Mouse (Mus musculus) heart, adult 8-10 months (tissue): ENCODE results near the gene Bbx. TPM values are rescaled to one million over a fixed set of nuclear protein-coding genes. Genes with fewer than 3 reads are reported as not detected.

Experiments
- DNase-seq: peaks from one replicate; pipeline ENCODE4 v3.0.0; 2022; ENCODE audit warnings: low spot score
- total RNA-seq, 4 experiments: library from RNA; stranded (reverse); gene quantifications; 2 replicates each; pipeline ENCODE4 v1.2.4; 2022

Gene Bbx
- total RNA-seq, 4 experiments from 2014 or later: 13.5 to 17.4 (median 15.8) TPM

GRCm38 (mm10) chr16:50315349-50315969, 116.7 kb downstream of the Bbx start:
- DNase-seq: no peak

- no peak for DNase-seq
These were observed 120.6 kb downstream of the Bbx start for GRCm38 (mm10) chr16:50311588-50311987.

GRCm38 (mm10) chr16:50309411-50310042, 122.7 kb downstream of the Bbx start:
- peak; percentile 86 for DNase-seq

GRCm38 (mm10) chr16:50308256-50308655, 123.9 kb downstream of the Bbx start:
- no peak for DNase-seq

- no peak for DNase-seq
These were observed 125.0 kb downstream of the Bbx start for GRCm38 (mm10) chr16:50307231-50307630.

GRCm38 (mm10) chr16:50306727-50307126, 125.5 kb downstream of the Bbx start:
- no peak for DNase-seq

- DNase-seq: no peak
These were observed 127.0 kb downstream of the Bbx start for GRCm38 (mm10) chr16:50305156-50305555.

- no peak for DNase-seq
These were observed 129.6 kb downstream of the Bbx start for GRCm38 (mm10) chr16:50302566-50302965.

GRCm38 (mm10) chr16:50298743-50299443, 133.3 kb downstream of the Bbx start:
- no peak for DNase-seq

GRCm38 (mm10) chr16:50293502-50294228, 138.5 kb downstream of the Bbx start:
- DNase-seq: no peak

GRCm38 (mm10) chr16:50292834-50293233, 139.4 kb downstream of the Bbx start:
- no peak for DNase-seq

- DNase-seq: no peak
These were observed 142.4 kb downstream of the Bbx start for GRCm38 (mm10) chr16:50289764-50290163.

- DNase-seq: no peak
These were observed 159.4 kb downstream of the Bbx start for GRCm38 (mm10) chr16:50272813-50273212.

GRCm38 (mm10) chr16:50262647-50263046, 169.5 kb downstream of the Bbx start:
- no peak for DNase-seq

GRCm38 (mm10) chr16:50262209-50262608, 170.0 kb downstream of the Bbx start:
- no peak for DNase-seq

GRCm38 (mm10) chr16:50261741-50262140, 170.4 kb downstream of the Bbx start:
- DNase-seq: no peak

- DNase-seq: peak; percentile 18
These were observed 177.5 kb downstream of the Bbx start for GRCm38 (mm10) chr16:50254522-50255159.

- no peak for DNase-seq
These were observed 180.7 kb downstream of the Bbx start for GRCm38 (mm10) chr16:50251417-50251975.

- no peak for DNase-seq
These were observed 181.7 kb downstream of the Bbx start for GRCm38 (mm10) chr16:50250469-50250868.

- DNase-seq: no peak
These were observed 183.2 kb downstream of the Bbx start for GRCm38 (mm10) chr16:50249036-50249435.

- no peak for DNase-seq
These were observed 189.7 kb downstream of the Bbx start for GRCm38 (mm10) chr16:50242444-50242843.
